Mouse (Mus musculus) embryo, embryonic 9.5 days (tissue): ENCODE results near the gene 3830417A13Rik.

Experiments
- DNase-seq: peaks from one replicate; pipeline ENCODE4 v3.0.0-alpha.2; 2017; ENCODE audit errors: extremely low spot score

Gene 3830417A13Rik

DNA sequence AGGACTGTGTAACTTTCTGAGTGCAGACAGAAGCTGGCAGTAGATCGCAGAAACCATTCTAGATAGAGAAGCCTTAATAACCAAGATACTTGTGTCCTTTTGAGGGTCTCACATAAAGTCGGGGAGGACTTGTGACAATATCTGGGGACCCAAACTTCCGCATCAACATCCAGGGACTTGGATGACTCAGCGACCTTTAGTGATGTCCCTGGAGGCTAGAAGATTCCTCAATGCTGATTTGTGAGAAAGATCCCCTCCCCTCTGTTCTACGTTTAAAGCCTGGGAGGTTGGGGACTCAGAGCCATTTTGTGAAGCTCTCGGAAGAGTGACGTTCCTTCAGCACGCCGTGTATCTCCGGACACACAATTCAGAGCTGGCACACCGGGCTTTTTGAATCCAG, at the start of gene 3830417A13Rik:
TSS of gene 3830417A13Rik (plus strand) at position 301 of the 400 bp plus-strand sequence.
- no peak for DNase-seq

DNA sequence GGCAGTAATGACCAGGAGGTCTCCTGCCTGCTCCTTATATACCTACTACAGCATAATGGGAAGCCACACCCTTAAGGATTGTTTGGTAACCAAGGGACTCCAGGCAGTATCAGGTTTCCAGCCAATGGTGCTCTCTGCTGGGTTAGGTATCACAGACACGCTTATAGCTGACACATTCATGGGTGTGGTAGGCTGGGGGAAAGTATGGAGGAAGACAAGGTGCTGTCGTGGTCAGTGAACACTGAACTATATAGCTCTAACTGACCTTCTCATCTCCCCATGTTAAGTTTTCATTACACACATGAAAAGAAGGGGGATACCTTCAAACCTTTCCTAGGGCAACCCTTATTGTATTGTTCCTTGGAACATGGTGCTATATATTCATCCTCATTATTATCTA, 21.2 kb upstream of the 3830417A13Rik start, which contains the start of gene Gm6760:
TSS of gene Gm6760 (minus strand) at position 101 of the 400 bp plus-strand sequence.
- DNase-seq = no peak

DNA sequence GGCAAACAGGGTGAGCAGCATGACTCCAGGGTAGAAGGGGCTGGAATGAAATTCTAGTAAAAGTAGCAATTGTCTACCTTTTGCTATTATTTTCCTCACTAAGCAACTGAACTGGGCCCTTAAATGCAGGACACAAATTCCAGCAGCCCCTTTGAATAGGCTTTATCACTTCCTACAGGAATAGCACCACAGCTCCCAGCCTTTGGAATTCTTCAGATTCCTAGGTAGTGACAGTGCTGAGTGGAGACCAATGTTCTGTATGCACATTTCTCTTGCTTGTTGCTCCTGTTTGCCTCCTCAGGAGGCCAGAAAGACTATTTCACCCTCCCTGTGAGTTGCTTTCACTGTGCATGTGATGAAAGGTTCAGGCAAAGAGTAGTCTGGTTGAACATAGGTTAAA, 7.9 kb downstream of the 3830417A13Rik start:
- DNase-seq = no peak
